Mouse (Mus musculus): ENCODE data around the gene Prep.

- no peak for TF ChIP-seq POLR2A (IDR thresholded peaks at IDR 0.05; ENCODE audit: extremely low read depth, insufficient read depth, low read length)
- no peak for TF ChIP-seq CTCF (IDR thresholded peaks at IDR 0.05; ENCODE audit: extremely low read depth, insufficient read depth, low read length)
Measured at GRCm38 (mm10) chr10:45072339-45072738, 5.3 kb downstream of the Prep start.
